ENCODE assay signal across 31 mouse cellular contexts in genomic region chr15:58727041-58727440, GRCm38 (mm10).
DNase-seq lines count a peak whose midpoint lies in the region; ATAC-seq and TF ChIP-seq lines count a peak whose summit lies in the region.
"Had no signal": no experiment of that assay in that cellular context is flagged by ENCODE, and none has a peak within 500 bp of the region (broad histone marks: within the 10 kb centered on the region; RNA-seq: fewer than 3 reads in every experiment).

No protein-coding gene starts in this region.

- no peak overlapping the region for H3K4me2 ChIP-seq in intestine, postnatal 0 days (replicated peaks; ENCODE audit: low read depth)
- H3K4me2 ChIP-seq in intestine, embryonic 16.5 days (ENCODE audit: low read depth, low read length), result no peak overlapping the region
- no peak overlapping the region for H3K4me2 ChIP-seq in hindbrain, postnatal 0 days (ENCODE audit: low read depth, low read length)
- H3K4me2 ChIP-seq: embryonic facial prominence, embryonic 13.5 days; heart, embryonic 15.5 days; hindbrain, embryonic 12.5 days; limb, embryonic 15.5 days; neural tube, embryonic 15.5 days; stomach, embryonic 15.5 days had no signal

- no peaks in the 10 kb centered on the region for H3K4me1 ChIP-seq in intestine, postnatal 0 days (replicated peaks; ENCODE audit: control insufficient read depth, insufficient read depth, low read length)
- no peaks in the 10 kb centered on the region for H3K4me1 ChIP-seq in intestine, embryonic 16.5 days (ENCODE audit: control insufficient read depth, insufficient read depth, low read length)
- no peaks in the 10 kb centered on the region for H3K4me1 ChIP-seq in hindbrain, postnatal 0 days (ENCODE audit: insufficient read depth, low read length)
- peaks cover 10% of the 10 kb centered on the region for H3K4me1 ChIP-seq in embryonic facial prominence, embryonic 10.5 days
- H3K4me1 ChIP-seq: hindbrain, embryonic 12.5 days; stomach, embryonic 15.5 days had no signal

- H3K27ac ChIP-seq in intestine, postnatal 0 days (ENCODE audit: low read depth, low read length), result no peak overlapping the region
- no peak overlapping the region for H3K27ac ChIP-seq in intestine, embryonic 16.5 days (ENCODE audit: low read length)
- no peak overlapping the region for H3K27ac ChIP-seq in hindbrain, postnatal 0 days
- no peak overlapping the region for H3K27ac ChIP-seq in embryonic facial prominence, embryonic 10.5 days (replicated peaks)
- H3K27ac ChIP-seq: embryonic facial prominence, embryonic 13.5 days; gastrocnemius, adult 2 months; heart, embryonic 15.5 days; hindbrain, embryonic 12.5 days; limb, embryonic 10.5 days; limb, embryonic 15.5 days; macrophage; neural tube, embryonic 15.5 days; stomach, embryonic 15.5 days had no signal

- no peak for TF ChIP-seq CTCF in intestine, postnatal 0 days (IDR thresholded peaks at IDR 0.05; ENCODE audit: low read depth)
- TF ChIP-seq CTCF in hindbrain, postnatal 0 days (IDR thresholded peaks at IDR 0.05; ENCODE audit: low read depth), result no peak

- 73% methylated on average over 4 of the region's 4 CpGs for WGBS in intestine, postnatal 0 days
- WGBS in intestine, embryonic 16.5 days, result 80% methylated on average over 4 of the region's 4 CpGs
- 90% methylated on average over 4 of the region's 4 CpGs for WGBS in hindbrain, postnatal 0 days
- WGBS in embryonic facial prominence, embryonic 10.5 days, result 82% methylated on average over 4 of the region's 4 CpGs

- DNase-seq in 3T3-L1 (ENCODE audit: low read depth, low spot score) (peak; percentile 30), NIH3T3 (ENCODE audit: low read depth) (peak; percentile 28)
- DNase-seq in induced T-regulatory cell, adult 2 months (ENCODE audit: low read depth), result peak; percentile 62
- DNase-seq in hindbrain, postnatal 0 days (ENCODE audit: low spot score), result no peak
- no peak for DNase-seq in adrenal gland, adult (ENCODE audit: inconsistent age in 2 of 2, low spot score in 1 of 2)
- DNase-seq in embryonic facial prominence, embryonic 10.5 days (ENCODE audit: low spot score), result no peak
- DNase-seq: adrenal gland, postnatal 14 days; cerebellum, adult 11-12 months; cerebellum, adult 9-11 months; embryo, embryonic 11 days; gastrocnemius, adult 2 months; kidney, adult 2 months; kidney, postnatal 10 days; layer of hippocampus, postnatal 36 days; lung, adult 18-20 months; lung, postnatal 10 days; midbrain, embryonic 14.5 days; right cerebral cortex, postnatal 25 days; thymus, postnatal 14 days had no signal

- H3K4me3 ChIP-seq in intestine, postnatal 0 days (ENCODE audit: low read depth, low read length), result no peak overlapping the region
- H3K4me3 ChIP-seq in intestine, embryonic 16.5 days (ENCODE audit: low read length), result no peak overlapping the region
- H3K4me3 ChIP-seq in hindbrain, postnatal 0 days (ENCODE audit: low read length), result no peak overlapping the region
- no peak overlapping the region for H3K4me3 ChIP-seq in embryonic facial prominence, embryonic 10.5 days
- H3K4me3 ChIP-seq: embryonic facial prominence, embryonic 13.5 days; erythroblast, embryonic 14.5 days; gastrocnemius, adult 2 months; heart, embryonic 15.5 days; hindbrain, embryonic 12.5 days; limb, embryonic 10.5 days; limb, embryonic 15.5 days; neural tube, embryonic 15.5 days; stomach, embryonic 15.5 days had no signal

- H3K36me3 ChIP-seq in intestine, postnatal 0 days (ENCODE audit: control insufficient read depth, insufficient read depth), result no peaks in the 10 kb centered on the region
- H3K36me3 ChIP-seq in intestine, embryonic 16.5 days (ENCODE audit: control insufficient read depth, insufficient read depth, low read length), result no peaks in the 10 kb centered on the region
- H3K36me3 ChIP-seq in hindbrain, postnatal 0 days (ENCODE audit: insufficient read depth, low read length), result no peaks in the 10 kb centered on the region
- no peaks in the 10 kb centered on the region for H3K36me3 ChIP-seq in embryonic facial prominence, embryonic 10.5 days (replicated peaks)
- H3K36me3 ChIP-seq: embryonic facial prominence, embryonic 13.5 days; heart, embryonic 15.5 days; hindbrain, embryonic 12.5 days; limb, embryonic 10.5 days; limb, embryonic 15.5 days; neural tube, embryonic 15.5 days; stomach, embryonic 15.5 days had no signal

- ATAC-seq in intestine, postnatal 0 days, result peak; percentile 49
- no peak for ATAC-seq in intestine, embryonic 16.5 days
- no peak for ATAC-seq in hindbrain, postnatal 0 days
- ATAC-seq: forebrain, embryonic 16.5 days had no signal

- H3K9me3 ChIP-seq in intestine, postnatal 0 days (ENCODE audit: control insufficient read depth), result no peaks in the 10 kb centered on the region
- no peaks in the 10 kb centered on the region for H3K9me3 ChIP-seq in intestine, embryonic 16.5 days (ENCODE audit: control insufficient read depth, low read length)
- no peaks in the 10 kb centered on the region for H3K9me3 ChIP-seq in hindbrain, postnatal 0 days (ENCODE audit: low read length)
- H3K9me3 ChIP-seq in embryonic facial prominence, embryonic 10.5 days, result no peaks in the 10 kb centered on the region
- H3K9me3 ChIP-seq: embryonic facial prominence, embryonic 13.5 days; heart, embryonic 15.5 days; hindbrain, embryonic 12.5 days; limb, embryonic 10.5 days; limb, embryonic 15.5 days; neural tube, embryonic 15.5 days; stomach, embryonic 15.5 days had no signal

- H3K9ac ChIP-seq in intestine, postnatal 0 days (ENCODE audit: low read depth, low read length), result no peak overlapping the region
- H3K9ac ChIP-seq in intestine, embryonic 16.5 days (ENCODE audit: low read depth, low read length), result no peak overlapping the region
- no peak overlapping the region for H3K9ac ChIP-seq in hindbrain, postnatal 0 days (replicated peaks; ENCODE audit: low read length)
- H3K9ac ChIP-seq: embryonic facial prominence, embryonic 13.5 days; heart, embryonic 15.5 days; hindbrain, embryonic 12.5 days; limb, embryonic 15.5 days; neural tube, embryonic 15.5 days; stomach, embryonic 15.5 days had no signal

- no peaks in the 10 kb centered on the region for H3K27me3 ChIP-seq in intestine, postnatal 0 days (replicated peaks; ENCODE audit: control insufficient read depth, insufficient read depth, low read length)
- H3K27me3 ChIP-seq in intestine, embryonic 16.5 days (replicated peaks; ENCODE audit: control insufficient read depth, insufficient read depth, low read length), result no peaks in the 10 kb centered on the region
- no peaks in the 10 kb centered on the region for H3K27me3 ChIP-seq in hindbrain, postnatal 0 days (ENCODE audit: insufficient read depth, low read length)
- no peaks in the 10 kb centered on the region for H3K27me3 ChIP-seq in embryonic facial prominence, embryonic 10.5 days (replicated peaks; ENCODE audit: low read depth, poor library complexity, severe bottlenecking)
- H3K27me3 ChIP-seq: embryonic facial prominence, embryonic 13.5 days; heart, embryonic 15.5 days; hindbrain, embryonic 12.5 days; limb, embryonic 15.5 days; neural tube, embryonic 15.5 days; stomach, embryonic 15.5 days had no signal

Comparison
In these comparisons a context has a peak if more than half of its experiments do, and no peak if none do; other contexts are left out.
1. DNase-seq: peak in 3T3-L1 (single experiment), NIH3T3 (single experiment) and induced T-regulatory cell, adult 2 months (single experiment); none in hindbrain, postnatal 0 days (single experiment), adrenal gland, adult (0 of 2) and embryonic facial prominence, embryonic 10.5 days (single experiment).